Mouse (Mus musculus) liver, postnatal 0 days (tissue): Measurements from ENCODE around the gene Eef1akmt2. TPM values are rescaled to one million over a fixed set of nuclear protein-coding genes. Genes with fewer than 3 reads are reported as not detected.

Experiments used
- ATAC-seq: fragments of 200-750 bp; cut with Nextera tagmentation; 2 replicates; pipeline ENCODE4 v1.8.0; 2017; ENCODE audit warnings: mild to moderate bottlenecking, moderate library complexity
- DNase-seq: peaks from one replicate; pipeline ENCODE4 v3.0.0-alpha.2; 2016
- H3K27ac ChIP-seq: fragments of 300-500 bp; sonication (generic); 2 replicates; pipeline ENCODE4 v1.5.1; 2014; ENCODE audit warnings: antibody characterized with exemption, moderate library complexity, mild to moderate bottlenecking, low read depth
- H3K27me3 ChIP-seq: fragments of 300-500 bp; sonication (generic); 2 replicates; pipeline ENCODE4 v1.6.1; 2014; ENCODE audit warnings: low read length, control low read depth, mixed read lengths; ENCODE audit not compliant: insufficient read depth
- H3K36me3 ChIP-seq: fragments of 300-500 bp; sonication (generic); replicated peaks from 2 replicates; pipeline ENCODE4 v1.6.1; 2014; ENCODE audit warnings: mild to moderate bottlenecking, control low read depth, low read length, moderate library complexity, mixed read lengths; ENCODE audit not compliant: insufficient read depth
- H3K4me1 ChIP-seq: fragments of 300-500 bp; sonication (generic); 2 replicates; pipeline ENCODE4 v1.6.1; 2014; ENCODE audit warnings: antibody characterized with exemption, mild to moderate bottlenecking, control low read depth; ENCODE audit not compliant: insufficient read depth
- H3K4me2 ChIP-seq: fragments of 300-500 bp; sonication (generic); 2 replicates; pipeline ENCODE4 v1.6.1; 2014; ENCODE audit warnings: low read depth, mild to moderate bottlenecking, low read length, moderate library complexity, mixed read lengths
- H3K4me3 ChIP-seq: fragments of 300-500 bp; sonication (generic); 2 replicates; pipeline ENCODE4 v1.5.1; 2014; ENCODE audit warnings: low read depth, low read length
- H3K9ac ChIP-seq: fragments of 300-500 bp; sonication (generic); replicated peaks from 2 replicates; pipeline ENCODE4 v1.6.1; 2014; ENCODE audit warnings: mild to moderate bottlenecking, moderate library complexity
- H3K9me3 ChIP-seq: fragments of 300-500 bp; sonication (generic); 2 replicates; pipeline ENCODE4 v1.6.1; 2016; ENCODE audit warnings: mild to moderate bottlenecking, control low read depth, low read length, mixed read lengths
- CTCF ChIP-seq: sonication (generic); IDR thresholded peaks from 2 replicates; pipeline ENCODE4 v1.5.1; 2016; ENCODE audit warnings: antibody characterized with exemption, low read depth
- EP300 ChIP-seq: IDR thresholded peaks from 2 replicates; pipeline ENCODE4 v1.6.1; 2016; ENCODE audit warnings: antibody characterized with exemption, low read depth, mild to moderate bottlenecking
- WGBS: fragments of 180-500 bp; shearing (Covaris S2); extraction: QIAGEN DNeasy Blood & Tissue Kit; methylation state at CpG from one replicate; pipeline ENCODE4 v1.1.7; 2014; ENCODE audit not compliant: insufficient replicate concordance; 5-methylcytosine and 5-hydroxymethylcytosine counted together
- polyA plus RNA-seq: library from polyadenylated mRNA; unstranded; fragments of >200 nt; fragmentation: Nextera tagmentation; extraction: Ambion mirVana; gene quantifications from 2 replicates; pipeline ENCODE4 v1.2.1, GENCODE M21; 2015

Eef1akmt2 gene
- polyA plus RNA-seq, result 14.1 and 15.0 TPM in 2 replicates

DNA sequence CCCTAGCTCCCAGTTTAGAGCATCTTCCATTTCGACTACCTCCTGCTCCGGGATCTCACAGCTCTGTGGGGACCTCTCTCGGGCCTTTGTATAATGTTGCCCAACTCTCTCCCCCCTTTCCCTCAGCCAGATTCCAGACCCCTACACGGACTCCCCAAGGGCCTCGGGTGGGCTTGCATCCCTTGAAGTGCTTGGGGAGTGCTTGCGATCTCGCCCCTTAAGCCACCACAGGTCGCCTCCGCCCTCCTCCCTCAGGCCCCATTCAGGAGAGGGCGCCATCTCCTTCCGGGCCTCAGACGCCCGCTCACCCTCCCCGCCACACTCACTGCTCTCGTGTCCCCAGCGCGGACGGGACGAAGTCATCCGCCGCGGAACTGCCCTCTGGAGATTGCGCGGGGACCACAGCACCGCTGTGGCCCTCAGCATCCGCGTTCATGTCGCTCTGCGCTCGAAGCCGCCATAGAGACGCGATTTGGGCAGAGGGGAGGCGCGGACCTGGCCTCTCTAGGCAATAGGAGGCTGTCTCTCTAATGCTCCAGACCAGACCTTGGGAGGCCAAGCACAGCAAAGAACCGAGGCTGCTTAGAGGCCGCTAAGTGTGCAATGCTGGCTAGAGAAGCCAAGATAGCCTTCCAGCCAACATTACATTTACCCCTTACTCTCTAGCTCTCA, at the start of gene Eef1akmt2:
TSS of gene Eef1akmt2 (minus strand) at position 501 of the 672 bp plus-strand sequence.
- Histone ChIP-seq H3K4me3 (peak within 1 kb of the TSS; percentile 72), H3K4me1 (peaks cover 6% of the 10 kb centered on the region; the same call in 1 of the 2 replicates), H3K27me3 (no peaks in the 10 kb centered on the region), H3K9ac (peak within 1 kb of the TSS; percentile 90), H3K36me3 (peaks cover 12% of the 10 kb centered on the region; the same call in 1 of the 2 replicates), H3K9me3 (no peaks in the 10 kb centered on the region), H3K4me2 (peak within 1 kb of the TSS; percentile 79), H3K27ac (peak within 1 kb of the TSS; percentile 93)
- TF ChIP-seq CTCF (peak; percentile 62), EP300 (no peak)
- ATAC-seq, result peak; percentile 96
- peak; percentile 86 for DNase-seq
- 1% methylated on average over 37 of the region's 37 CpGs for WGBS

DNA sequence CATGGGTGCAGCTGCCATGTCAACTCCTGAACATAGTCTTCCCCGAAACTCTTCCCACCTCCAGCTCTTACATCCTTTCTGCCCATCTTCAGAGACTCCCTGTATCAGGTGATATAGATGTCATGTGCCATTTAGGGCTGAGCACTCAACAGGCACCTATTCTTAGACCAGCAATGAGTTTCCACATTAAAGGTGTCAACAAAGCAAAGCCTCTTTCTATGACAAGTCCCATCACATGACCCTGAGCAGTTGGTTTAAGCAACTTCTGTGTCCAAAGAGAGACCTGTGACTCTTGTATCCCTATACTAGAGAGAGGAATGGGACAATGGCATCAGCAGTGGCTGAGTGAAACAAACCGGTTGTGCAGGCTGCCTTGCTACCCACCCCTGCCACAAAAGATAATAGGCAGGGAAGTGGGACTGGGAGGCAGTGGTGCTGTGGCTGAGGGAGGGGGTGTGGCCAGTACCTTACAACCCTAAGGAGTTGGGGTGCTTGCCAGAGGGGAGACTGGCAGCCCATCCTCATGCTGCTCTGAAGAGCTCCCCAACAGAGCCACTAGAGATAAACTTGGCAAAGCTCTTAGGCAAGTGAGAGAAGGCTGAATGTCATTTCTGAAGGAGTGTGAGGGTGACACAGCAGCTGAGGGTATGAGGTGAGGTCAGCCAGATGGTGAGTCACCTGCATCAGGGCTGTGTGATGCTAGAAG, 48.5 kb upstream of the Eef1akmt2 start:
- no peak for ATAC-seq

DNA sequence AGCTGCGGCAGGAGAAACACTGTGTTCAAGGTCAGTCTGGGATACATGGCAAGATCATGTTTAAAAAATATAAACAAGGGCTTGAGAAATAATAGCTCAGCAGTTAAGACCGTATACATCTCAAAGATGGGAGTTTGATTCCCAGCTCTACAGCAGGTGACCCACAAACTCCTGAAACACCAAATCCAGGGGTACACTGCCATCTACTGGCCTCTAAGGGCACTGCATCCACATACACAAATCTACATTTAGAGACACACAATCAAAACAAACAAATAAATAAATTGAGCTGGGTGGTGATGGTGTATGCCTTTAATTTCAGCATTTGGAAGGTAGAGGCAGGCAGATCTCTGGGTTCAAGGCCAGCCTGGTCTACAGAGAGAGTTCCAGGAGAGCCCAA, 45.8 kb upstream of the Eef1akmt2 start:
- Histone ChIP-seq H3K9me3 (no peaks in the 10 kb centered on the region), H3K4me2 (no peak overlapping the region), H3K27ac (no peak overlapping the region), H3K9ac (no peak overlapping the region), H3K4me3 (no peak overlapping the region), H3K27me3 (no peaks in the 10 kb centered on the region), H3K4me1 (no peaks in the 10 kb centered on the region), H3K36me3 (no peaks in the 10 kb centered on the region)
- WGBS, result 79% methylated on average over 2 of the region's 2 CpGs
- peak; percentile 50 for DNase-seq
- no peak for ATAC-seq
- TF ChIP-seq CTCF (peak; percentile 83), EP300 (no peak)

More for the DNA sequence above, 48.5 kb upstream of the Eef1akmt2 start:
- Histone ChIP-seq H3K4me1 (no peaks in the 10 kb centered on the region), H3K27ac (no peak overlapping the region), H3K9me3 (no peaks in the 10 kb centered on the region), H3K36me3 (no peaks in the 10 kb centered on the region), H3K4me2 (no peak overlapping the region), H3K9ac (no peak overlapping the region), H3K27me3 (no peaks in the 10 kb centered on the region), H3K4me3 (no peak overlapping the region)
- 49% methylated on average over 2 of the region's 2 CpGs for WGBS
- no peak for DNase-seq
- no peak for TF ChIP-seq CTCF
- no peak for TF ChIP-seq EP300

DNA sequence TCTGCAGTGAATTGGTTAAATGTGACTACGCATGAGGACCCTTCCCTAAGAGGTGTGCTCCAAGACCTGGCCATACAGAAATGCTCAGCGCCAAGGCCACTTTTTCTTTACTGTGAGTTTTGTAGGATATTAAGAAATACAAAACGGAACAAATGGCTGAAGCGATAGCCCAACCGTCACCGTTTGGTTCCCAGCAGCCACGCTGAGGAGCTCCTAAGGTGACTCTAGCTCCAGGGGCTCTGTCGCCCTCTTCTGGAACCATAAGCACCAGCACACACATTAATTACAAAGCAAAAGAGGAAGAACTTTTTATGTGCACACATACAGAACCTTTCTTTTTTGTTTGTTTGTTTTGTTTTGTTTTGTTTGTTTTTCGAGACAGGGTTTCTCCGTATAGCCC, 44.8 kb upstream of the Eef1akmt2 start:
- Histone ChIP-seq H3K9me3 (no peaks in the 10 kb centered on the region), H3K27ac (no peak overlapping the region), H3K9ac (no peak overlapping the region), H3K4me1 (no peaks in the 10 kb centered on the region), H3K4me3 (no peak overlapping the region), H3K4me2 (no peak overlapping the region), H3K36me3 (no peaks in the 10 kb centered on the region), H3K27me3 (no peaks in the 10 kb centered on the region)
- TF ChIP-seq CTCF (peak; percentile 32), EP300 (no peak)
- no peak for ATAC-seq
- 85% methylated on average over 10 of the region's 10 CpGs for WGBS
- no peak for DNase-seq

DNA sequence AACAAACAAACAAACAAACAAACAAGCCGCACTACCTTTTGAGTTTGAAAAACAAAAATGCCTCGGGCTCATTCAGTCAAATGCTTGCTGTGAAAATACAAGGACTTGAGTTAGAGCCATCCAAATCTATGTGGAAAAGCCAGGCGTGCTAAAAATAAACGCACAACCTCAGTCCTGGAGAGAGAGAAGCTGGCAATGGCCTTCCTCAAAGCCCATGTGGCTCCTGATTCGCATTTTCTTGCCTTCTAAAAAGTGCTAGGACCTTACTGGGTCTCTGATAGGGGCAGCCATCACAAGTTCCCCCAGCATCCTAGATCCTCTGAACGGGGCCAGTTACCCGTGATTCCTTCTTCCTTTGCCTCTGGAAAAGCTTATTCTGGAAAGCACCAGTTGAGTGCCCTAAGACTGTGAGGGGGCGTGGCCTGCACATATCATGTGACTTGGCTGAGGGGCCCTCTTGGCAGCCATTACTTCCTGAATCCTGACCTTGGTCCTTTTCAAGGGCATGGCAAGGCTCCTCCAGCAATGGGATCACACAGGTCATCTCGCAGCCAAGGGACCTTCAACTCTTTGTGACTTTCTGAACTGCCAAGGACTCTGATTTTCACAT, 43.8 kb upstream of the Eef1akmt2 start:
- TF ChIP-seq CTCF (no peak), EP300 (no peak)
- Histone ChIP-seq H3K4me1 (no peaks in the 10 kb centered on the region), H3K36me3 (no peaks in the 10 kb centered on the region), H3K27ac (no peak overlapping the region), H3K4me2 (no peak overlapping the region), H3K9ac (no peak overlapping the region), H3K9me3 (no peaks in the 10 kb centered on the region), H3K27me3 (no peaks in the 10 kb centered on the region), H3K4me3 (no peak overlapping the region)
- 79% methylated on average over 9 of the region's 9 CpGs for WGBS
- ATAC-seq (no peak), DNase-seq (no peak)

DNA sequence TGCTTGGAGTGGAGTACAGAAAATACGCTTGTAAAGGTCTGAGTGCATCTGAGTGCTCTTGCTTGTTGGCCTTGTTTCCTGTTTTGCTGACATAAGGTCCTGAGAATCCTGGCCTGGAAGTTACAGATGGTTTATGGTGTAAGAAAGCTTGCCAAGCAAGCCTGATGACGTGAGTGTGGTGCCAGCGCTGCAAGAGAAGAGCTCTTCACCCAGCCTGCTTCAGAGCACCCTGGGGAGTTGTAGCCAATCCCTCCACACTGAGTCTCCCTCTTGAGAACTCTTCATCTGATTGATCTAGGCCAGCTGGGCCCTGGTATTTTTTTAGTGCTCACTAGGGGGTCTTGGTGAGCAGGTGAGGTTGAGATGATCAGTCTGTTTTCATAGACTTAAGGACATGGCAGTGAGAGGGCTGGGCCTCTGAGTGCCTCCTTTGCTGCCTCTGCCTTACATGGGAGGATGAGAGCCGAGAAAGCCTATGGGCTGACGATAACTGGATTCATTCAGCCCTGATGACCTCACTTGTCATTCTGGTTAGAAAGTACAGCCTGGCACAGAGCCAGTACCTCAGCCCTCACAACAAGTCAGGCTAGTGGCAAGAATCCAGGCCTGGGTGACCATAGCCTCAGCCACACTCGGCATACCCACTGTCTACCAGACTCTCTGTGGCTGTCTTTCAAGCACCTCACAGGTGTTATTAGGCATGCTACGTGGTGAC, 42.5 kb upstream of the Eef1akmt2 start:
- Histone ChIP-seq H3K4me2 (no peak overlapping the region), H3K9me3 (no peaks in the 10 kb centered on the region), H3K4me1 (no peaks in the 10 kb centered on the region), H3K4me3 (no peak overlapping the region), H3K27me3 (no peaks in the 10 kb centered on the region), H3K27ac (no peak overlapping the region), H3K36me3 (no peaks in the 10 kb centered on the region), H3K9ac (no peak overlapping the region)
- TF ChIP-seq CTCF, result no peak
- TF ChIP-seq EP300, result no peak
- ATAC-seq, result peak; percentile 35
- 74% methylated on average over 7 of the region's 7 CpGs for WGBS
- DNase-seq, result peak; percentile 29
